Mouse (Mus musculus) bone marrow, adult 2 months (tissue): ENCODE measurements at regions not wholly inside any gene's neighbourhood (a gene's known extent, or its start where the extent isn't known, plus 50 kb on each side); places are given as distances from the start of the nearest gene placed in this dataset.
"Not testable (repeated sequence)": the region's sequence is repeated elsewhere in the genome, so short reads cannot be mapped to it uniquely, and the experiment has no call there.

ENCODE experiments used
- CTCF ChIP-seq: fragments of 200-500 bp; IDR thresholded peaks from 2 replicates; pipeline ENCODE4 v1.5.1; 2011; ENCODE audit warnings: low read length, control low read depth; ENCODE audit not compliant: control insufficient read depth, insufficient read depth
- POLR2A ChIP-seq: fragments of 200-500 bp; IDR thresholded peaks from 2 replicates; pipeline ENCODE4 v1.6.1; 2011; ENCODE audit warnings: low read depth, mild to moderate bottlenecking, control low read depth, low read length, borderline replicate concordance; ENCODE audit not compliant: control insufficient read depth

- TF ChIP-seq CTCF, POLR2A: not testable (repeated sequence)
Observed at GRCm38 (mm10) chr13:97321307-97321706, 80.4 kb downstream of the Enc1 start.
